Mouse (Mus musculus) embryonic fibroblast, embryonic 13.5 days (primary cell): ENCODE measurements around the gene Cbarp.

Experiments used
- CTCF ChIP-seq: IDR thresholded peaks from 2 replicates; pipeline ENCODE4 v1.5.1; 2011; ENCODE audit warnings: mild to moderate bottlenecking, control low read depth, low read length, moderate library complexity, borderline replicate concordance; ENCODE audit not compliant: insufficient read depth
- POLR2A ChIP-seq: IDR thresholded peaks from 2 replicates; pipeline ENCODE4 v1.6.1; 2011; ENCODE audit warnings: low read depth, mild to moderate bottlenecking, control low read depth, low read length, moderate library complexity

GRCm38 (mm10) chr10:80094684-80095083 is 46.0 kb downstream of the Cbarp start:
- TF ChIP-seq CTCF = no peak
- TF ChIP-seq POLR2A = no peak
